Mouse (Mus musculus) mesoderm, embryonic 11.5 days (tissue): ENCODE measurements around the gene S100pbp.

Source experiments
- DNase-seq: peaks from one replicate; pipeline ENCODE4 v3.0.0-alpha.2; 2012; ENCODE audit warnings: low read depth, low spot score

S100pbp gene

DNA sequence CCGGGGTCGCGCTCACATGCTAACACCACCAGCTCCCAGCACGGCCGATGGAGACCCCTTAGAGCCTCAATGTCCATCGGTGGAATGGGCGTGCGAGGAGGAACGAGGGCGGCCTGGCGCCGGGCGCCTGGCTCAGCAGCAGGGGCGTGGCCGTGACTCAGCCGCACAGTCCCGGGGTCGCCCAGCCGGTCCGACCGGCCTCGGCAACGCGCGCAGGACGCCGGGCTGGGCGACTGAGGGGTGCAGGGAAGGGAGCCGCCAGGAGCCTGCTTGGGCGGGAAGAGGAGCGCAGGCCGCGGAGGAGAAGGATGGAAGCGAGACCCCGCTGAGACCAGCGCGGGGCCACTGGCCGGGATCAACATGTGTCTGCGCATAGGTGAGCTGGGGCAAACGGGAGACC, 84.2 kb downstream of the S100pbp start, which contains the start of gene Tmem54:
Gene Tmem54 (plus strand): TSS at position 193 of the 400 bp plus-strand sequence.
- no peak for DNase-seq

DNA sequence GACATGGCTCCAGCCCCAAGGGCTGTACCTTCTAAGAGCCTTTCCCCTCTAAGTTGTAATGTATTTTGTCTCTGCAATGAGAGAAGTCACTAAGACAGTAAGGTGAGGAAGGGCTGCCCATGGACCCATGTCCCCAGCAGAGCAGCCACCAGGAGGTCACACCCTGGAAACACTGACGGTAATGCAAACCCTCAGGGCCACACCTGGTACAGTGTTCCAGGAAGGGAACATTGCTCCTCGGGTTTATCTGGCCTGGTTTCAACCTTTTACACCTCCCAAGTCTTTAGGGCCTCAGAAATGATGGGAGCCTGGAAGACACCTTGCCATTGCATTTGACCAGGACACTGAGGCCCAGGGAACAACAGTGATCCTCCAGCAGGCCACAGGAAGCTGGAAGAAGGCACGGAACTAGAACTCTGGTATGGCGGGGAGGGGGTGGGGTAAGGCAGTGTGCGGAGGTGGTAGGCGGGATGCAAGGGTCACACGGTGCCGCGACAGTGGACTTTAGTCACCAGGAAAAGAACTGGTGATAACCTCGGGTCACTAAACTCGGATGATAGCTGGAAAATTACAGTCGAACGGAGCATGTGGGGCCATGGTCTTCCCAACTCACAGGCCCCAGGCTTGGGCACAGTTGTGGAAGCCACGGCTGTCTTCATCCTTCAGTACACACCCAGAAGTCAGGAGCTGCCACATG, 87.2 kb downstream of the S100pbp start:
- DNase-seq: no peak
